Mouse (Mus musculus): Measurements from ENCODE around the gene Megf9.

GRCm38 (mm10) chr4:70523346-70523745 is 11.4 kb downstream of the Megf9 start:
- TF ChIP-seq BHLHE40 (IDR thresholded peaks at IDR 0.05; ENCODE audit: low read depth, low read length) (no peak), TBP (conservative IDR thresholded peaks at IDR 0.05; ENCODE audit: low read depth, low read length) (no peak), CTCF (conservative IDR thresholded peaks at IDR 0.05 in 1 of 2, IDR thresholded peaks at IDR 0.05 in 1 of 2; ENCODE audit: low read depth in 2 of 2, low read length in 2 of 2) (no peak), EP300 (IDR thresholded peaks at IDR 0.05; ENCODE audit: low read length) (no peak), USF1 (IDR thresholded peaks at IDR 0.05; ENCODE audit: low read depth, low read length) (no peak), MAX (IDR thresholded peaks at IDR 0.05; ENCODE audit: low read length) (no peak), RCOR1 (conservative IDR thresholded peaks at IDR 0.05; ENCODE audit: low read depth, low read length) (no peak), POLR2A (IDR thresholded peaks at IDR 0.05; ENCODE audit: low read depth, low read length) (no peak), ZC3H11A (IDR thresholded peaks at IDR 0.05; ENCODE audit: low read depth, low read length) (no peak), CHD2 (IDR thresholded peaks at IDR 0.05; ENCODE audit: low read length) (no peak), ELF1 (IDR thresholded peaks at IDR 0.05; ENCODE audit: low read depth, low read length) (no peak)

All from CH12.LX (cell line).